Mouse (Mus musculus) myocyte (in vitro differentiated cells): ENCODE measurements around the gene Uqcc1. TPM values are rescaled to one million over a fixed set of nuclear protein-coding genes. Genes with fewer than 3 reads are reported as not detected.

Source experiments
- H3K27me3 ChIP-seq: one replicate; pipeline ENCODE4 v1.6.1; 2011; ENCODE audit not compliant: control insufficient read depth, insufficient read depth, insufficient read length
- H3K36me3 ChIP-seq: one replicate; pipeline ENCODE4 v1.6.1; 2011; ENCODE audit not compliant: control insufficient read depth, insufficient read depth
- H3K4me2 ChIP-seq: one replicate; pipeline ENCODE4 v1.6.1; 2011; ENCODE audit warnings: low read depth, control low read depth
- H3K4me3 ChIP-seq: one replicate; pipeline ENCODE4 v1.5.1; 2011; ENCODE audit warnings: mild to moderate bottlenecking, control low read depth, moderate library complexity
- H3K79me2 ChIP-seq: one replicate; pipeline ENCODE4 v1.6.1; 2011; ENCODE audit not compliant: control insufficient read depth, insufficient read depth
- H3ac ChIP-seq: one replicate; pipeline ENCODE4 v1.6.1; 2011; ENCODE audit not compliant: control insufficient read depth, insufficient read length
- CEBPB ChIP-seq: IDR thresholded peaks from 2 replicates; pipeline ENCODE4 v1.6.1; 2011; ENCODE audit warnings: mild to moderate bottlenecking, moderate library complexity; ENCODE audit not compliant: poor library complexity, insufficient read depth, severe bottlenecking
- E2F4 ChIP-seq: IDR thresholded peaks from one replicate; pipeline ENCODE4 v1.6.1; 2011; ENCODE audit warnings: mild to moderate bottlenecking, control low read depth, moderate library complexity; ENCODE audit not compliant: insufficient read depth
- MAX ChIP-seq: IDR thresholded peaks from one replicate; pipeline ENCODE4 v1.6.1; 2011; ENCODE audit warnings: low read depth, mild to moderate bottlenecking, control low read depth
- MYOD1 ChIP-seq, 3 experiments: IDR thresholded peaks; one replicate each; pipeline ENCODE4 v1.6.1; 2011; ENCODE audit warnings: control low read depth in 2 of 3, low read depth in 2 of 3, mild to moderate bottlenecking in 2 of 3, moderate library complexity in 1 of 3; ENCODE audit not compliant: insufficient read length in 2 of 3, control insufficient read depth in 1 of 3
- MYOG ChIP-seq, 3 experiments: IDR thresholded peaks; one replicate each; pipeline ENCODE4 v1.6.1; 2011; ENCODE audit warnings: control low read depth in 2 of 3, low read depth in 2 of 3, mild to moderate bottlenecking in 2 of 3; ENCODE audit not compliant: insufficient read length in 2 of 3, control insufficient read depth in 1 of 3, insufficient read depth in 1 of 3
- POLR2A ChIP-seq: IDR thresholded peaks from one replicate; pipeline ENCODE4 v1.6.1; 2011; ENCODE audit warnings: low read depth, mild to moderate bottlenecking, control low read depth, moderate library complexity; ENCODE audit not compliant: insufficient read length
- POLR2AphosphoS2 ChIP-seq: IDR thresholded peaks from one replicate; pipeline ENCODE4 v1.6.1; 2011; ENCODE audit warnings: low read depth, control low read depth; ENCODE audit not compliant: insufficient read length
- REST ChIP-seq: IDR thresholded peaks from one replicate; pipeline ENCODE4 v1.6.1; 2011; ENCODE audit warnings: mild to moderate bottlenecking, control low read depth, moderate library complexity; ENCODE audit not compliant: insufficient read depth, insufficient read length
- SRF ChIP-seq: IDR thresholded peaks from one replicate; pipeline ENCODE4 v1.6.1; 2011; ENCODE audit warnings: low read depth; ENCODE audit not compliant: control insufficient read depth, insufficient read length
- TCF12 ChIP-seq: IDR thresholded peaks from one replicate; pipeline ENCODE4 v1.6.1; 2011; ENCODE audit warnings: mild to moderate bottlenecking, control low read depth; ENCODE audit not compliant: poor library complexity, insufficient read depth, severe bottlenecking
- TCF3 ChIP-seq: IDR thresholded peaks from one replicate; pipeline ENCODE4 v1.6.1; 2011; ENCODE audit warnings: low read depth, control low read depth; ENCODE audit not compliant: insufficient read length
- USF1 ChIP-seq: IDR thresholded peaks from one replicate; pipeline ENCODE4 v1.6.1; 2011; ENCODE audit warnings: low read depth, mild to moderate bottlenecking, control low read depth, moderate library complexity
- polyA plus RNA-seq: library from polyadenylated mRNA; unstranded; fragments of >200 nt; fragmentation: generic; extraction: Trizol; gene quantifications from one replicate; pipeline ENCODE4 v1.2.1, GENCODE M21; 2012; ENCODE audit warnings: missing spikeins

Uqcc1 gene
- polyA plus RNA-seq, 1 experiment = 96.2 TPM

GRCm38 (mm10) chr2:155826630-155827424 lies 103.3 kb downstream of the Uqcc1 start, which contains the start of gene Eif6:
Eif6 (minus strand) TSS chr2:155826925.
- Histone ChIP-seq H3K27me3 (no peaks in the 10 kb centered on the region), H3K36me3 (peaks cover 16% of the 10 kb centered on the region), H3K4me2 (peak within 1 kb of the TSS; percentile 93), H3ac (peak within 1 kb of the TSS; percentile 5), H3K4me3 (peak within 1 kb of the TSS; percentile 97), H3K79me2 (peaks cover 28% of the 10 kb centered on the region)
- no peak for TF ChIP-seq CEBPB
- TF ChIP-seq USF1 = peak; percentile 6
- TF ChIP-seq MYOD1 (IDR thresholded peaks at IDR 0.05; ENCODE audit: control insufficient read depth in 1 of 3, insufficient read length in 2 of 3, low read depth in 2 of 3) = no peak
- TF ChIP-seq POLR2A = peak; percentile 63
- TF ChIP-seq TCF3 = no peak
- TF ChIP-seq REST = no peak
- TF ChIP-seq POLR2AphosphoS2 = peak; percentile 81
- no peak for TF ChIP-seq MAX
- no peak for TF ChIP-seq TCF12
- TF ChIP-seq E2F4 = no peak
- TF ChIP-seq MYOG (IDR thresholded peaks at IDR 0.05; ENCODE audit: control insufficient read depth in 1 of 3, insufficient read depth in 1 of 3, insufficient read length in 2 of 3, low read depth in 2 of 3) = no peak
- TF ChIP-seq SRF = no peak

DNA sequence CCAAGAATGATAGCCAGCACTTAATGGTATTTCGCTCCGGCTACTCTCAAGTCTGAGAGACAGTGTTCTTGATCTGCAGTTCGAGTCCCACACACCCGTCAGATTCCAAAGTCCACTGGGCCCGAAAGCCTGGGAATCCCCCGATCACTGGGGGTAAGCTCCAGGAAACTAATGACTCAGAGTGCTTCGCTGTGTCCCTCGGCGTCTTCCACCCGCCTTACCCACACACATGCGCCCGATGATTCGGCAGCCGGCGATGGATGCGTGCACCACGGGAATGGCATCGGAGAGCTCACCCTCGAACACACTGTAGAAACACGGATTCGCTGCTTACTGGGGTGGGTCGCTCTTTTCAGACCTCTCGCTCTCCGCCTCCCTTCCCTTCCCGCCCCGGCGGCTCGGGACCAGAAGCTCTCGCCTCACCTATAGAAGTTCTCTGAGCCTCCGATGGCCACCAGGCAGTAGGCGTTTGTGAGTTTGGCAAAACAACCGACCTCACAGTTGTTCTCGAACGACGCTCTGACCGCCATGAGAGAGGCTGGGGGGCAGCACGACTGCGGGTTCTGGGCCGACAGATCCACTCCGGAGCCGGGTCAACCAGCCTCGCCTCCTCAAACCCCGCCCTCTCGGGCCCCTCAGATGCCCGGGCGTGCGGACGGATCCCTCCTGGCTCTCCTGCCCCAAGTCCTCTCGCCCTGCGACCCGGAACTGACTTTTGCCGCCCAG lies 104.0 kb downstream of the Uqcc1 start:
- peak overlapping the region; percentile 5 for H3ac ChIP-seq
- H3K4me2 ChIP-seq = peak overlapping the region; percentile 87
- TF ChIP-seq USF1 (no peak), SRF (no peak), MAX (no peak), CEBPB (no peak), REST (no peak), POLR2AphosphoS2 (no peak), TCF3 (no peak), MYOD1 (IDR thresholded peaks at IDR 0.05; ENCODE audit: control insufficient read depth in 1 of 3, insufficient read length in 2 of 3, low read depth in 2 of 3) (no peak), POLR2A (no peak), TCF12 (no peak), E2F4 (no peak), MYOG (IDR thresholded peaks at IDR 0.05; ENCODE audit: control insufficient read depth in 1 of 3, insufficient read depth in 1 of 3, insufficient read length in 2 of 3, low read depth in 2 of 3) (no peak)
- peaks cover 28% of the 10 kb centered on the region for H3K79me2 ChIP-seq
- H3K4me3 ChIP-seq = peak overlapping the region; percentile 97
- no peaks in the 10 kb centered on the region for H3K27me3 ChIP-seq
- peaks cover 21% of the 10 kb centered on the region for H3K36me3 ChIP-seq

- TF ChIP-seq MYOD1 (IDR thresholded peaks at IDR 0.05; ENCODE audit: control insufficient read depth in 1 of 3, insufficient read length in 2 of 3, low read depth in 2 of 3) = no peak
- no peak for TF ChIP-seq SRF
- no peak for TF ChIP-seq REST
- no peak for TF ChIP-seq MYOG (IDR thresholded peaks at IDR 0.05; ENCODE audit: control insufficient read depth in 1 of 3, insufficient read depth in 1 of 3, insufficient read length in 2 of 3, low read depth in 2 of 3)
- no peak for TF ChIP-seq USF1
- TF ChIP-seq CEBPB = no peak
- no peak for TF ChIP-seq TCF3
- no peak for TF ChIP-seq POLR2A
- no peak for TF ChIP-seq MAX
- TF ChIP-seq POLR2AphosphoS2 = no peak
- TF ChIP-seq E2F4 = no peak
- TF ChIP-seq TCF12 = no peak
- peaks cover 21% of the 10 kb centered on the region for H3K36me3 ChIP-seq
- peaks cover 28% of the 10 kb centered on the region for H3K79me2 ChIP-seq
- no peak overlapping the region for H3ac ChIP-seq
- H3K27me3 ChIP-seq = no peaks in the 10 kb centered on the region
- H3K4me3 ChIP-seq = no peak overlapping the region
- H3K4me2 ChIP-seq = no peak overlapping the region
These were observed 106.4 kb downstream of the Uqcc1 start for GRCm38 (mm10) chr2:155823722-155824121.

DNA sequence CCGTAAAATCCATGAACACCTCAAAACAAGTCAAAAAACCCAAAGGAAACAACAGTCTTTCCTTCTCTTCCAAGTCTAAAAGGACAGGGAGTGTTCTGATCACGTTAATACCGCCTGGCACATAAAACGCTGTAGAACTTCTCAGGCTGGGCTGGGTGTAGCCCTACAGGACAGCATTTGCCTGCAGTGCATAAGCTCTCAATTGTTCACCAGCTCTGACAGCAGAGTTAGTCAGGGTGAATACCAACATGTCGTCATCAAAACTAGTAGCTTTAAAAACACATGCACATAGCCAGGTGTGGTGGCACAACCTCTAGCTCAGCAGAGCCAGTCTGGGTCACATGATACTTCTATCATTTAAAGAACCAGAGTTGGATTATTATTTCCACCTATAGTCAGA lies 109.3 kb downstream of the Uqcc1 start:
- Histone ChIP-seq H3K36me3 (peaks cover 21% of the 10 kb centered on the region), H3K4me3 (no peak overlapping the region), H3K79me2 (peaks cover 22% of the 10 kb centered on the region), H3ac (no peak overlapping the region), H3K4me2 (no peak overlapping the region), H3K27me3 (no peaks in the 10 kb centered on the region)
- TF ChIP-seq TCF12 (no peak), USF1 (no peak), CEBPB (no peak), POLR2A (no peak), MAX (no peak), POLR2AphosphoS2 (no peak), TCF3 (no peak), REST (no peak), SRF (no peak), E2F4 (no peak), MYOG (IDR thresholded peaks at IDR 0.05; ENCODE audit: control insufficient read depth in 1 of 3, insufficient read depth in 1 of 3, insufficient read length in 2 of 3, low read depth in 2 of 3) (no peak), MYOD1 (IDR thresholded peaks at IDR 0.05; ENCODE audit: control insufficient read depth in 1 of 3, insufficient read length in 2 of 3, low read depth in 2 of 3) (no peak)
